Mouse (Mus musculus) testis, postnatal 10 days (tissue): Measurements from ENCODE around the gene Magi2.
"Not testable (repeated sequence)": the region's sequence is repeated elsewhere in the genome, so short reads cannot be mapped to it uniquely, and the experiment has no call there.

Experiments used
- DNase-seq: peaks from one replicate; pipeline ENCODE4 v3.0.0; 2021; ENCODE audit warnings: low spot score

Gene Magi2

DNA sequence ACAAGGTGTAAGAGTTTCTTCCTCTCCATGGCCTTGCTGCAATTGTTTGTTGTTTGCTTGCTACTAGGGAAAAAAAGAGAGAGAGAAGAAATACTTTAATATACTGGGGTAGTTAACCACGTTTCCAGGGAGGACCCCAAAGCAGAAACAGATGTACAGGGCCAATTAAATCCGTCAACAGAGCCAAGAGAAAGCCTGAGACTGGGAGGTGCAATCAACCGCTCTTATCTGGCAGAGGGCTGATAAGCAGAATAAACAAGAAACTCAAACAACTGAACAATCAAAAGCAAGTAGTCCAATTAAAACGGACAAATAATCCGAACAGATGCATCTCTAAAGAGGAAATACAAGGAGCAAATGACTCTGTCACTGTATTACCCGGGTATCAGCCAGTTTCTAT lies 1282.8 kb downstream of the Magi2 start:
- DNase-seq, result no peak

DNA sequence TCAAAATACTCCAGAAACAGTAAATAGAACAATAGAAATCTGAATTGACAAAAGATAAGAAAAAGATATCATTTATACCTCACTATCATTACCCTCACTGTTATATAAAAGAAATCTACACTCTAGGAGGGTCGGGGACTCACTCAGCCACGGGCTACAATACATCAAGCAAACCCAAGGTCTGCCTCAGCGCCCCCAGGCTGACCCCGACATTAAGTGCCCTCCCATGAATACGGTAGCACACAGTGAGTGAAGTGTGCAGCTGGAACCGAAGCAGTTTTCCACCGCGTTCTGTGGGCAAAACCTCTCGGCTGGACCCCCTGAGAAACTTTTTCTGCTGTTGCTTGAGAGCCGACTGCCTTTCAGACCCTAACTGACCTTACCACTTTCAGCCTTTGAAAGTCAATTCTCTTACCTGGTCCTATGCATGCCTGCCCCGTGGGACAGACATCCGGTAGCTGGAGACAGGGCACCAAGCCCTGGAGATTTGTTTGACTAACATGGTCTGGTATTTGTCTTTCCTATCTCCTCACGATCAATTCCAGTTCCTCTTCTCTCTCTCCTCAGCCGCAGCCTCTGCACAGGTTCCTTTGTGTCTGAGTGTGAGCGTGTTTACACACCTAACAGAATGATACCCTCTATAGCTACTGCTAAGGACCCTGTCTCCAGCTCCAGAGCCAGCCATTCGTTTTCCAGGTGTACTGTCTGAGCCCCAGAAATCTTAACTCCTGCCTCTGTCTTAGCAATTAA lies 1285.7 kb downstream of the Magi2 start:
- DNase-seq, result no peak

DNA sequence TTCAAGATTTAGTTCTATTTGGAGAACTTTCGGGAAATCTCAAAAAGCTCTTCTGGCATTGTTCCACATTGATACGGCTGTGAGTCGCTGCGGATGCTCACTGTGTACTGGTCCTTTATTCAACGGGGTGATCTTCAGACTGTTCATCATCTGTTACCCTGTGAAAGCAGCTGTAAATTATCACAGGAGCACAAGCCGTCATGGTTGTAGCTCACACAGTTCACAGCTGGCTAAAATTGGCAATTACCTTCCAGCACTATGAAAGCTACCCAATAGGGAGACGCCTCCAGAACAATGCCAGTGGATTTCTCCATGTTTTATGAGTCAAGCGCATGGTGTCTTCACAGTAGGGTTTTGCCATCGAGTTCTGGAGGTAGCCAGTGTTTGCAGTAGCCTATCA lies 1294.8 kb downstream of the Magi2 start:
- DNase-seq, result no peak

DNA sequence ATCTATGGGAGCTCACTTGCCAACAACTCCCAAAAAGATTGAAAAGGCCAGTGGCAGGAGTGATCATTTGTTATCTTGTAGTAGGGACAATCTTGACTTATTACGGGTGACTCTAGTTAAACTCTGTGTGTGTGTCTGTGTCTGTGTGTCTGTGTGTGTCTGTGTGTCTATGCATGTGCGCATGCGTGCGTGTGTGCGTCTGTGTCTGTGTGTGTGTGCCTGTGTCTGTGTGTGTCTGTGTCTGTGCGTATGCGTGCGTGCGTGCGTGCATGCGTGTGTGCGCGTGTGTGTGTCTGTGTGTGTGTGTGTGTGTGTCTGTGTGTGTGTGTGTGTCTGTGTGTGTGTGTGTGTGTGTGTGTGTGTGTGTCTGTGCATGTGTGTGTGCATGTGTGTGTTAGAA lies 1295.2 kb downstream of the Magi2 start:
- no peak for DNase-seq

DNA sequence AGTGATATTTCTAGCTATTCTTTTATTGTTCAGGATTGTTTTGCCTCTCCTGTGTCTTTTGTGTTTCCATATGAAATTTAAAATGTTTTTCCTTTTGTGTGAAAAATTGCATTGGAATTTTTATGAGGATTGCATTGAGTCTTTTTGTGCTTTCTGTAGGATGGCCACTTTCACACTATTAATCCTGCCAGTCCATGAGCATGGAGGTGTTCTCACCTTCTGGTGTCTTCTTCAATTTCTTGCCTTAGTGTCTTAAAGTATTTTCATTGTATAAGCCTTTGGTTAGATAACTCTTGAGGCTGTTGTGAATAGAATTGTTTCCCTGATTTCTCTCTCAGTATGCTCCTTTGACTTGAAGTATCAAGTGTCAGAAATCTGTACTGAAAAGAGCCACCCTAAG lies 1296.9 kb downstream of the Magi2 start:
- no peak for DNase-seq

DNA sequence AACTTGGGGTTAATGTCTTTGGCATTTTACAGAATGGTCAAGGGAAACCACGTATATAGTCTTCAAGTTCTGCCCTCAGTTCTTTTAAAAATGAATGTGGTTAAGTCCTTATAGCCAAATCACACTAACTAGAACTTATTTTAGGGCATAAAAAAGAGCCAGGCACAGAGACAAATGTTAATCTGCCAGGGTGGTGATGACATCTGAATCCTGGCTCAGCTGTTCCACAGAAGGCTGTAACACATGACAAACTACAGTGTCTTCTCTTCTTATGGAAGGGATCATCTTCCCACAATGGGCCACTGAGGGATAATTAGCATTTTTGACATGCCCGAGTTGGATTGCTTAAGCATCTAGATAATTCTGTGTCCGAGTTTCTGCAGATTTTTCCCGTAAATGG lies 1299.8 kb downstream of the Magi2 start:
- not testable (repeated sequence) for DNase-seq

DNA sequence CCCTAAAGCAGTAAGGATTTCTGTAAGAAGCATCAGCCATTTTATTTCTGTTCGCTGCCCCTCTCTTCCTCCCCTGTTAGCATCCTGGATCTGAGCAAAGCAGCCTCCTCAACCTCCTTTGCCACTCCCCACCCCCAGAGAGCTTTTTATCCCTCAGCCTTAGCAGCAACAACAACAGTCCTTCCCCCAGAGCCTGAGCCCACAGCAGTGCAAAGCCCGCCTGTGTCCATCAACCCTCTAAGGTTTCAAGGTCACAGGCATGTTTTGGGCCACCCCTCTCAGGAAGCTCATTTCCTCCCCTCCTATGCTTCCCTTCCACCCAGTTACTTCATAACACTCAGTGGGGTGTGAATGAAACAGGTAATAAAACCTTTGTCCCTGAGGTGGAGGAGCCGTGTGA lies 1309.7 kb downstream of the Magi2 start:
- DNase-seq, result no peak

DNA sequence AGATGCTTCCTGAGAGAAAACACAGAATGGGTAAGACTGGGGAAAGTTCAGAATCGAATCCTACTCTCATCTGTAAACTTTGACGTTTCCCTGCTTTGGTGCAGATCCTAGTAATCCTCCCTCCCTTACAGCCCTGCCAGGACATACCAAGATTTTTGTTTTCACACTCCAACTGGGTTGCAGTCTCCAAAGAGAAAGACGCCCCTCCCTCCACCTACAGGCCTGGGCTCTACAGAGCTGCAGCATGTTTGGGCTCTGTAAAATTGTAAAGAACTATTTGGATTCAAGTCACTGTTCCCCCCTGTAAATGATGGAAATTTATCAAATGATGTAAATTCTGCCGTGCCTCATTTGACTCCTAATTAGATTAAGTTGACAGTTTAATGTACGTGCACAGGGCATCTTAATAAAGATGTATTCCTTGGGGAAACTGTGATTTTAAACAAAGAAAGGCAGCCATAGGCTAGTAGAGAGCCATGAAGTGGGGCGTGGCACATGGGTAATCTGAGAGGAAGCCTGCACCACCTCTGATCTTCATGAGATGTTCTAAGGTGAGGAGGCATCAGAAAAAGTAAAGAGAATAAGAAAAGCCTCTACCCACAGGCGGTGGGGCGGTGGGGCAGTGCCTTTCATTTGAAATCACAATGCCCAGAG lies 1310.7 kb downstream of the Magi2 start:
- no peak for DNase-seq

DNA sequence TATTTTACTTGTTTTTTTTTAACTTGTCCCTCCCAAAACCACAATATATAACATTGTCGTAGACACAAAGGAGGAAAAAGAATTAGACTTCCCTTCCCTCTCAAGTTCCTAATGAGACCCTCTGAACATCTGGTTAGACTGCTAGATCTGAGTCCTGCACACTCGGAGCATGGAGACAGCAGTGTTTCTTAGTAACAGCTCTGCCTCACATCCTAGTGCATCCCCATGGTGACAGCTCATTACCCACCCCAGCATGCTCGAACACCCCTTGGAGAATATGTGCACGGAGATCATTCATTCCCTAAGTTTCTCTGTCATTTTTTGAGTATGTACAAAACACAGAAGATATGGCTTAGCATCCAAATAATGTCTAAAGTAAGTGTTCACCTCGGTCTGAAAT lies 1317.5 kb downstream of the Magi2 start:
- no peak for DNase-seq

DNA sequence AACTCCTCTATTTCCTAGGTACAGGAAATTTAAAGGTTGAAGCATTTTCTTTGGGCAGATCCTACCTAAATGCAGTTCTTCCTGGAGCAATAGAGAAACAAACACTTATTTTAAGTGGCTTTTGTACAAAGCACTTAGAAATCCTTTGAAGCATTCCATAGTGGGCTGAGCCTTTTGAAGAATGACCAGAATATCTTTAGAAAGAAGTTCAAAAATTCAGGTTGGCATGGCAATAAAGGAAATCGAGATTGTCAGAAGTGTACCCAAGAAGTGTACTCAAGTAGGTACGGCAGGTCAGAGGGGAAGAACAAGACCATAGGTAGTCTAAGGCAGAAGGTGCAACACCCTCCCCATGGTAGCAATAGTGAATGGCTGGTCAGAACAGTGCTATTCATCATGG lies 1332.5 kb downstream of the Magi2 start:
- DNase-seq, result no peak

DNA sequence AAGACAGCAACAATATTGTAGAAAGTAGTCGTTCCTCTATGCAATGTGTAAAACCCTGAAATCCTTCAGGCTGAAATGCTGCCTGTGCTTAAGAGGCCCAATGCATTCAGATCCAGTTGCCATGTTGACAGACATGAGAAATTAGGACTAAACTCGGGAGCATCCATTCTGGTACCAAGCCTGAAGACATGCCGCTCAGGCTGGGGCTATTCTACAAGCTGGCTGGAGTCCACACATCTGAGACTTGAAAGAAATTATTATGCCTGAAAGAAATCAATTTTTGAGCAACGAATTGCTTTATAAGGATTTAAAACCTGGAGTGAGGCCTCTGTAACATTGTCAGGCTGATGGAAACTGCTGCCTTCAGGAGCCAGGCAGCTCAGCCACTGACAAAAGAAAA lies 1333.0 kb downstream of the Magi2 start:
- no peak for DNase-seq

DNA sequence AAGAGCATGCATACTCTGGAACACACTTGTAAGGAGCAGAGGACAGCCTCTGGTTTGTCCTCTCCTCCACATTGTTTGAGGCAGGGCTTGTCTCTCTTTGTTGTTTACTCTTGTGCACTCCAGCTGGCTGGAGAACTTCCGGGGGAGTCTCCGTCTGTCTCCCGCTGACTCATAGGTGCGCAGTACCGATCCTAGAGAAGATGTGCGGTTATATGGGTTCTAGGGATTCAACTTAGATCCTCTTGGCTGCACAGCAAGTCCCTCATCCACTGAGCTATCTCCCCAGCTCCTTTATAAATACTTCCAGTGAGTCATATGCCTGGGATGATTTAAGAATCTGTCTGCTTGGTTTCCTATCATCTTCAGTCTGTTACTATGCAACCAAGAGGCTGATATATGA lies 1341.6 kb downstream of the Magi2 start:
- no peak for DNase-seq

DNA sequence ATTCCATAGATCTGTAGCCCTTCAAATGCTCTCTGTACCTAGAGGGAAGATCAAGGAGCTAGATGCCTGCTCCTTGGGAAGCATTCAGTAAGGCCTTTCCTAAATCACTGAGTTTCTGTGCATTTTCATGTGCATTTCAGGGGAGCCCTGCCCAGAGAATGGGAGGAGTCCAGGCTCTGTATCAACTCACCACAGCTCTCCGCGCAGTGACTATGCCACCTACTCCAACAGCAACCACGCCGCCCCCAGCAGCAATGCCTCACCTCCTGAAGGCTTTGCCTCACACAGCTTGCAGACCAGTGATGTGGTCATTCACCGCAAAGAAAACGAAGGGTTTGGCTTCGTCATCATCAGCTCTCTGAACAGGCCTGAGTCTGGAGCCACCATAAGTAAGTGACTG lies 1342.1 kb downstream of the Magi2 start:
- no peak for DNase-seq

DNA sequence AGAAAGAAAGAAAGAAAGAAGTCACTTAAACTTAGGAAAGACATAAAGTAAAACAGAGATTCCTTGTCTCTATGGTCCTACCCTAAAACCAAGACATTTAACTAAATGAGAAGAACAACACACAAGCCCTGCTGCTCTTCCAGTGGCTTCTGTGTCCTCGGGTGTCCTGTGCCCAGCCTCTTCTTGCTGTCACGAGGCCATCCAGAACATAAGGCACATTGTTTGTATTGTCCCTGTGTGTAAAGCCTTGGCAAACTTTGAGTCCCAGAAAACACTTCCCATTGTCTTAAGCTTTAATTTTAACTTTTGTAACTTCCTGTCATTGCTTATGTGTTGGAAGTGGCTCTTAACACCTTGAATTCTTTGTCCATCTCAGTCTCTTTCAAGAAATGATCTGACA lies 1348.0 kb downstream of the Magi2 start:
- no peak for DNase-seq

DNA sequence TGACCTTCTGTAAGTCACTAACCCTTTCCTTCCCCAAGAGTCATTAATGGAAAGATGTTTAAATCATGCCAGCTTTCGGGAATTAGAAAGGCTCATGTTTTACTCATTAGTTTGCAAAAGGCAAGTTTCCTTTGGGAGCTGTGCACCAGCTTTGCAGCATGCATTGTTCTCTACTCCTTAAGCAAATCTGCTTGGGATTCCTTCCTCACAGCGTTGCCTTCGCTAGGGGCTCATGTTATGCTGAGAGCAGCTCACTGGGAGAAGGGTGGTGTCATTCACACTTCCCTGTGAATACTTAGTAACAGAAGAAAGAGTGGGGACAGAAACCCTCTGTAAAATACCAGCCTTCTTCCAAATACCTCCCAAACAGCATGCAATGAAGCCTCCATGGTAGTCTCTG lies 1349.0 kb downstream of the Magi2 start:
- no peak for DNase-seq

DNA sequence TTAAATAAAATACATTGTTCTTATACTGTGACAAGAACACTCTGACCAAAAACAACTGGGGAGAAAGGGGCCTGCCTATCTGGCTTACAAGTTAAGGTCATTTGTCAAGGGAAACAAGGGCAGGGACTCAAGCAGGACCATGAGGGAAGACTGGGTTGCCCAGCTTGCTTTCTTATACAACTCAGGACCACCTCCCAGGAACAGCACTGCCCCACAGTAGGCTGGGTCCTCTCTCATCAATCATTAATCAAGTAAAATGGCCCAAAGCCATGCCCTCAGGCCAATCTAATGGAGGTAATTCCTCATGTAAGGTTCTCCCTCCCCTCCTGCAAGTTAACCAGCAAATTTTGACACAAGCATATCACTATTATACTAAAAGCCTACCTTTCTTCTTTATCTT lies 1349.4 kb downstream of the Magi2 start:
- DNase-seq, result no peak

DNA sequence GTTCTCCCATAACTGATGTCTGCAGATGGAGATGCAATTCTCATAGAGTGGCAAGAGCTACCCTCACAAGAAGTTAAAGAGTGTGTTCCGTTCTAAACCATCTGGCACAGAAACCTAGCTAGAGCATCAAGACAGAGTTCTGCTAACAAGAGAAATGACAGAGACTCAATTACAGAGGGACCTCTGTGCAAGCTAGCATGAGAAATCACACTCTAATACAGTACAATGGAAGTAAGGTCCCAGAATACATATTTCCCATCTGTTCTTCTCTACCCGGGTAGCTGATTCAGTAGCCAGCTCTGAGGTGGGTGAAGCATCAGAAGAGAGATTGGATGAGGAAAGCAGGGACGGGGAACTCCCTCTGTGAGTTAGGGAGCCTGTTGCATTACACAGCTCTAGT lies 1351.8 kb downstream of the Magi2 start:
- DNase-seq, result no peak

DNA sequence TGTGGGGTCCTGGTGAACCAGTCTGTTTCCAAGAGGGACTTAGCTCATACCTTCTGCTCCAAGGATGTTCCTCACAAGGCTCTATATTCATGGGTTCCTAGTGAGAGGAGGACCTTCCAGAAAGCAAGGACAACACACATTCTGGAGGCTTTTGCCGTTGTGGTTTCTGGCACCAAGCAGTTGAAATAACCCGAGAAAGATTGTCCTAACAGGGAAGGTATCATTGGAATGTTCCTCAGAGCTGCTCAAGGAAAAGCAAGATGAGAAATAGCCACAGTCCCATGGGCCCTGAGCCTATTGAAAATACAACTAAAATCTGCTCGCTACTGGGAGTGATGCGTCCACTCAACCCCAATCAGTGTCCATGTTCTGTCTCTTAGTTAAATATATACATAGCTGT lies 1353.8 kb downstream of the Magi2 start:
- DNase-seq, result no peak

DNA sequence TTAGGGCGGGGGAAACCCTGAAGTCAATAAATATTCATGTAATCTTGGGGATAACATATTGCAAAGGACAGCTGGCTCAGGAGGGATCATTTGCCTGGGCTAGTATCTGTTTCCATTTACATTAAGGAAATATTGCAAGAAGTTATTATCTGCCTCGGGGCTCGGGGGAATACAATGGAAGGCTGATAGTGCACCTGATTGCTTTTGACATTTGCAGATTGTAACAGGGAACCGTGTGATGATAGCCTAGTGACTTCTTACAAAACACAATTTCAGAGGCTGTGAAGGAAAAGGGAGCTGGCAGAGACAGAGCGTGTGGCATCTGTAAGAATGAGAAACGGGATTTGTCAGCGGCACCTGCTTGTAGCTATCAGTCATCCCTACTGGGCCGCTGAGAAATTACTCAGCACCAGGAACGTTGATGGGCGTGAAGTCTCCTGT lies 1356.2 kb downstream of the Magi2 start:
- no peak for DNase-seq

DNA sequence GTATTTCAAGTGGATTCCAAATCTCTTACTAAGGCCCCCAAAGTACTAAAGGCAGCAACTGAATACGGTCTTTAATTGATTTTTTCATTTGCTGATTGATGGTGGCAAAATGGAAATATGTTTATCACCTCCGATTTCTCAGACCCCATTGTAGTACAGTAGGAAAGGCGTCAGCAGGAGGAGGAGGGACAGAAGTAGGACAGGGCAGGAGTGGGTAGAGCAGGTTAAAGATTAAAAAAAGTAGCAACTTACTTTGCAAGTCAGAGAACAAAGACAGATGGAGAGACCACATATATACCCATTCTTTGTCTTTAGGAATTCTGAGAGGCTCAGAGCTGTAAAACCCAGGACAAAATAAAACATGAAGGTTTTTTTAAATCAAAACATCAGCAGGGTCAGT lies 1356.8 kb downstream of the Magi2 start:
- no peak for DNase-seq

DNA sequence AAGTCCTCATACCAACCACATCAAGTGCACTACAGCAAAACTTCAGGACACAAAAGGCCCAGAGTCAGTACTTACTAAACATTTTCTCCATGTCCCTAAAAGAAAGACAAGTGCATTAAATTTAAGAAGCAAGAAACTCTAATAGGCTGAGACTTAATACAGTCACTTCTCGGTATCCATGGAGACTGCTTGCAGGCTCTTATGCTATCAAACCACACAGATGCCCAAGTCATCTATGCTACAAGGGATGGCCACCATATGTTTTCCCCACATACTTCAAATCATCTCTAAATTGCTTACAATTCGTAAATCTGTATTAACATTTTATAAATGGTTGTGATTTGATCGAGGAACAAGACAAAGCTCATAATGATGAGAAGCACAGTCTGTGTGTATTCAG lies 1357.9 kb downstream of the Magi2 start:
- no peak for DNase-seq

DNA sequence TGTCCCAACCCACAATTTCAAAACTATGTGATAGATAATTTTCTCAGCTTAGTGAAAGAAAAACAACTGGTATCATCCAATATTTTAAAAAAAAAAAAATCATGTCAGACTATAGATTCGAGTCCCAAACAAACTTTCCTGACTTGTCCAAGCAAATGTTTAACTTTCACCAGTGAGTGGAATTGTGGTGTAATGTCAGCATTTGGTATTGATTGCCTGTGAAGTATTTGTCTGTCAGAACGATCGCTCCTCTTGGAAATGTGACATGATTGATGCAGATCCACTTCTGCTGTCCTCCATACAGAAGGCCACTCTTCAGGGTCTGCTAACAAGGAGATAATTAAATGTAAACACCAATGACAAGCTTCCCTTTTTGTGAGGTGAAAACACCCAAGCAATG lies 1362.9 kb downstream of the Magi2 start:
- DNase-seq, result no peak

DNA sequence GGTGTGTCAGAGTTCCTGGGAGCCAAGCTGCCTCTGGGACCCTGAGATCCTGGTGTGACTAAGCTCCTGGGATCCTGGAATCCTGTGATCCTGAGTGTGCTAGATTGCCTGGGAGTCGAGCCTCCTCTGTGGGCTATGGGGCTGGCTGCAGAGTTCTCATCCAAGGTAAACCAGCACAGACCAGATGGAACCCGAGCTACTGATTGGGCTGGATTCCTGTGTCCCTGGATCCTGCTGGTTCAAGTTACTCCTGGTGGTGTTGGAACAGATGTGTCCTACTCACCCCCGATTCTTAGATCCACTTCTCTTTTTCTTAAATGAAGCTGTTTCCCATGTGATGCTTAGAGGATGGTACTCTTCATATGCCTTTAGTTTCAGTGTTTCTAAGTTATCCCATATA lies 1371.4 kb downstream of the Magi2 start:
- DNase-seq, result no peak
